Mouse (Mus musculus) limb, embryonic 12.5 days (tissue): ENCODE data around the gene Espn. TPM values are rescaled to one million over a fixed set of nuclear protein-coding genes. Genes with fewer than 3 reads are reported as not detected.

Experiments
- ATAC-seq: fragments of 200-750 bp; cut with Nextera tagmentation; 2 replicates; pipeline ENCODE4 v1.8.0; 2017; ENCODE audit warnings: low read depth, moderate TSS enrichment; ENCODE audit not compliant: insufficient number of reproducible peaks, insufficient read depth, low FRiP score, low TSS enrichment
- H3K27ac ChIP-seq: fragments of 300-500 bp; sonication (generic); 2 replicates; pipeline ENCODE4 v1.5.1; 2016; ENCODE audit warnings: mild to moderate bottlenecking, moderate library complexity
- H3K27me3 ChIP-seq: fragments of 300-500 bp; sonication (generic); 2 replicates; pipeline ENCODE4 v1.6.1; 2016; ENCODE audit warnings: mild to moderate bottlenecking, moderate library complexity
- H3K36me3 ChIP-seq: fragments of 300-500 bp; sonication (generic); 2 replicates; pipeline ENCODE4 v1.6.1; 2016; ENCODE audit warnings: mild to moderate bottlenecking, moderate library complexity
- H3K4me1 ChIP-seq: fragments of 300-500 bp; sonication (generic); replicated peaks from 2 replicates; pipeline ENCODE4 v1.6.1; 2016
- H3K4me2 ChIP-seq: fragments of 300-500 bp; sonication (generic); 2 replicates; pipeline ENCODE4 v1.6.1; 2016; ENCODE audit warnings: mild to moderate bottlenecking, moderate library complexity
- H3K4me3 ChIP-seq: fragments of 300-500 bp; sonication (generic); replicated peaks from 2 replicates; pipeline ENCODE4 v1.5.1; 2016; ENCODE audit warnings: mild to moderate bottlenecking
- H3K9ac ChIP-seq: fragments of 300-500 bp; sonication (generic); replicated peaks from 2 replicates; pipeline ENCODE4 v1.6.1; 2016; ENCODE audit warnings: mild to moderate bottlenecking, moderate library complexity
- H3K9me3 ChIP-seq: fragments of 300-500 bp; sonication (generic); 2 replicates; pipeline ENCODE4 v1.6.1; 2016; ENCODE audit warnings: mild to moderate bottlenecking, moderate library complexity
- WGBS: fragments of 180-500 bp; shearing (Covaris S2); methylation state at CpG from one replicate; pipeline ENCODE4 v1.1.7; 2016; 5-methylcytosine and 5-hydroxymethylcytosine counted together
- polyA plus RNA-seq: library from polyadenylated mRNA; unstranded; fragments of >200 nt; fragmentation: Nextera tagmentation; extraction: Ambion mirVana; gene quantifications from 2 replicates; pipeline ENCODE4 v1.2.1, GENCODE M21; 2016

The Espn gene
- polyA plus RNA-seq, 1 experiment from 2014 or later = 1.9 TPM

DNA sequence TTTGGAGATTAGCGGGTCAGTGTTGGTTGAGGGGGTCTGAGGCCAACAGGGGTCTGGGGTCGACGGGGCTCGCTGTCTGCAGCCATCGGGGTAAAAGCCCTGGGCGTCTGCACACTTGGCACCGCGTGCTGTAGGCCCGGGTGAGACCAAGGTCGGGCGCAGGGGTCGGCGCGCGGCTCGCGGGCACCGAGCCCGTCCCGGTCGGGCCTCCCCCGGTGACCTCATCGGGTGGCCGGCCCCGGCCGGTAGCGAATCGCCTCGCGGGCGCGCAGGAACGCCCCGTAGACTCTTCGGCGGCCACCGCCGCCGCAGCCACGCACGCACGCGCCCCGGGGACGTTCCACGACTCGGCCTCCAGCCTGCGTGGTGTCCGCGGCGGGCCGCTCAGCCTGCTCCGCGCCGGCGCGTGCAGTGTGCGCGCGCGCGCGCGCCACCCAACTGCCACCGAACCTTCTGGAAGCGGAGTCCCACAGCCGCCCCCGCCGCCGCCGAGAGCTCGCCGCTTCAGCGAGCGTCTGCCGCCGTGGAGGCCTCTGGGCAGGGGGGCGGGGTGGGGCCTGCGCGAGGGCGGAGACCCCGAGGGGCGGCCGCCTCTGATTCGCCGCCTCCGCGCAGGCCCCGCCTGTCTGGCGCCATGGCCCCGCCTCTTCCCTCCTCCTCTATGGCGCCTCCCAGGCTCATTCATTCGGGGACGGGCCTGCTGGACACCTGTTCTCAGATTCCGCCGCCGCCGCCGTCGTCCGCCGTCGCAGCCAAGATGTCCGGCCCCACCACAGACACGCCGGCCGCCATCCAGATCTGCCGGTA is 25.6 kb upstream of the Espn start, which contains the start of gene Acot7:
Gene Acot7, plus strand, starts transcription at position 598 of the 807 bp plus-strand sequence.
- WGBS = under 1% methylated on average over 104 of the region's 108 CpGs
- peak; percentile 91 for ATAC-seq
- Histone ChIP-seq H3K36me3 (no peaks in the 10 kb centered on the region), H3K27me3 (peaks cover 48% of the 10 kb centered on the region), H3K4me2 (peak within 1 kb of the TSS; percentile 97), H3K9ac (peak within 1 kb of the TSS; percentile 86), H3K4me3 (peak within 1 kb of the TSS; percentile 64), H3K27ac (peak within 1 kb of the TSS; percentile 64; the same call in 1 of the 2 replicates), H3K9me3 (no peaks in the 10 kb centered on the region), H3K4me1 (peaks cover 17% of the 10 kb centered on the region)

- no peak for ATAC-seq
- H3K27me3 ChIP-seq = peaks cover 48% of the 10 kb centered on the region
- peak overlapping the region; percentile 86 for H3K9ac ChIP-seq
- H3K36me3 ChIP-seq = no peaks in the 10 kb centered on the region
- H3K4me3 ChIP-seq = peak overlapping the region; percentile 64
- no peaks in the 10 kb centered on the region for H3K9me3 ChIP-seq
- H3K27ac ChIP-seq = no peak overlapping the region
- H3K4me2 ChIP-seq = peak overlapping the region; percentile 97
- 69% methylated on average over 6 of the region's 6 CpGs for WGBS
- H3K4me1 ChIP-seq = peaks cover 17% of the 10 kb centered on the region
These were observed 25.0 kb upstream of the Espn start for GRCm38 (mm10) chr4:152177174-152177536.

GRCm38 (mm10) chr4:152176638-152177037 is 24.5 kb upstream of the Espn start:
- Histone ChIP-seq H3K9ac (no peak overlapping the region), H3K9me3 (no peaks in the 10 kb centered on the region), H3K27ac (no peak overlapping the region), H3K27me3 (peaks cover 48% of the 10 kb centered on the region), H3K4me3 (no peak overlapping the region), H3K4me2 (no peak overlapping the region), H3K36me3 (no peaks in the 10 kb centered on the region), H3K4me1 (peaks cover 17% of the 10 kb centered on the region)
- no peak for ATAC-seq
- 78% methylated on average over 3 of the region's 3 CpGs for WGBS

- Histone ChIP-seq H3K4me3 (no peak overlapping the region), H3K4me2 (no peak overlapping the region), H3K4me1 (peaks cover 11% of the 10 kb centered on the region), H3K27me3 (peaks cover 48% of the 10 kb centered on the region), H3K9ac (no peak overlapping the region), H3K9me3 (no peaks in the 10 kb centered on the region), H3K27ac (no peak overlapping the region), H3K36me3 (no peaks in the 10 kb centered on the region)
- no peak for ATAC-seq
- WGBS = 82% methylated on average over 9 of the region's 9 CpGs
These were observed 21.8 kb upstream of the Espn start for GRCm38 (mm10) chr4:152173956-152174355.

GRCm38 (mm10) chr4:152173041-152173440 is 20.9 kb upstream of the Espn start:
- no peak for ATAC-seq
- WGBS = 3% methylated on average over 5 of the region's 5 CpGs

DNA sequence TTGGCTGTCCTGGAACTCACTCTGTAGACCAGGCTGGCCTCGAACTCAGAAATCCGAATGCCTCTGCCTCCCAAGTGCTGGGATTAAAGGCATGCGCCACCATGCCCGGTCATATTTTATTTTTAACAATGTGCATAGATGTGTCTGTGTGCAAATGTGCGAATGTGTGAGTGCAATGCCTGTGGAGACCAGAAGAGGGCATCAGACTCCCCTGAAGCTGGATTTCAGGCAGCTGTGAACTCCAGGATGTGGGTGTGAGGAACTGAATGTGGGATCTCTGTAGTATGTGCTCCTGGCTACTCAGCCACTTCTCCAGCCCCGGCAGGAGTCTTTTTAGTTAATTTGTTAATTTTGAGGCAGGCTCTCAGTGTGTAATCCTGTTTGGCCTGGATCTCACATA is 19.4 kb upstream of the Espn start:
- Histone ChIP-seq H3K4me3 (no peak overlapping the region), H3K9ac (no peak overlapping the region), H3K4me2 (no peak overlapping the region), H3K4me1 (no peaks in the 10 kb centered on the region), H3K27me3 (peaks cover 41% of the 10 kb centered on the region), H3K27ac (no peak overlapping the region), H3K36me3 (no peaks in the 10 kb centered on the region), H3K9me3 (no peaks in the 10 kb centered on the region)
- ATAC-seq = no peak
- 85% methylated on average over 6 of the region's 6 CpGs for WGBS

More at GRCm38 (mm10) chr4:152173041-152173440, 20.9 kb upstream of the Espn start:
- Histone ChIP-seq H3K9me3 (no peaks in the 10 kb centered on the region), H3K27me3 (peaks cover 44% of the 10 kb centered on the region), H3K4me1 (0 out of 2 replicates have a peak, but pooled peaks cover 4% of the 10 kb centered on the region), H3K4me3 (no peak overlapping the region), H3K36me3 (no peaks in the 10 kb centered on the region), H3K4me2 (no peak overlapping the region), H3K9ac (no peak overlapping the region), H3K27ac (no peak overlapping the region)

- H3K27ac ChIP-seq = no peak overlapping the region
- 0 out of 2 replicates have a peak, but pooled peaks cover 3% of the 10 kb centered on the region for H3K4me1 ChIP-seq
- 84% methylated on average over 10 of the region's 10 CpGs for WGBS
- no peak overlapping the region for H3K4me3 ChIP-seq
- H3K4me2 ChIP-seq = no peak overlapping the region
- no peak overlapping the region for H3K9ac ChIP-seq
- ATAC-seq = no peak
- H3K9me3 ChIP-seq = no peaks in the 10 kb centered on the region
- H3K36me3 ChIP-seq = no peaks in the 10 kb centered on the region
- peaks cover 37% of the 10 kb centered on the region for H3K27me3 ChIP-seq
These were observed 18.1 kb upstream of the Espn start for GRCm38 (mm10) chr4:152170286-152170685.

- no peaks in the 10 kb centered on the region for H3K36me3 ChIP-seq
- no peak for ATAC-seq
- 0 out of 2 replicates have a peak, but pooled peaks cover 3% of the 10 kb centered on the region for H3K4me1 ChIP-seq
- H3K27me3 ChIP-seq = peaks cover 36% of the 10 kb centered on the region
- no peak overlapping the region for H3K4me2 ChIP-seq
- WGBS = 82% methylated on average over 7 of the region's 7 CpGs
- H3K4me3 ChIP-seq = no peak overlapping the region
- H3K27ac ChIP-seq = no peak overlapping the region
- no peaks in the 10 kb centered on the region for H3K9me3 ChIP-seq
- no peak overlapping the region for H3K9ac ChIP-seq
These were observed 16.9 kb upstream of the Espn start for GRCm38 (mm10) chr4:152169103-152169502.

GRCm38 (mm10) chr4:152168052-152168451 is 15.9 kb upstream of the Espn start:
- H3K4me2 ChIP-seq = no peak overlapping the region
- 77% methylated on average over 8 of the region's 8 CpGs for WGBS
- H3K4me1 ChIP-seq = 0 out of 2 replicates have a peak, but pooled peaks cover 3% of the 10 kb centered on the region
- no peak overlapping the region for H3K4me3 ChIP-seq
- H3K9me3 ChIP-seq = no peaks in the 10 kb centered on the region
- ATAC-seq = no peak
- no peak overlapping the region for H3K27ac ChIP-seq
- no peaks in the 10 kb centered on the region for H3K36me3 ChIP-seq
- no peak overlapping the region for H3K9ac ChIP-seq
- peaks cover 42% of the 10 kb centered on the region for H3K27me3 ChIP-seq

- Histone ChIP-seq H3K4me2 (peak overlapping the region; percentile 35), H3K4me3 (no peak overlapping the region), H3K4me1 (0 out of 2 replicates have a peak, but pooled peaks cover 3% of the 10 kb centered on the region), H3K9me3 (no peaks in the 10 kb centered on the region), H3K9ac (no peak overlapping the region), H3K27me3 (peaks cover 63% of the 10 kb centered on the region), H3K27ac (no peak overlapping the region), H3K36me3 (no peaks in the 10 kb centered on the region)
- no peak for ATAC-seq
- WGBS = 15% methylated on average over 22 of the region's 22 CpGs
These were observed 13.1 kb upstream of the Espn start for GRCm38 (mm10) chr4:152165036-152165931.

DNA sequence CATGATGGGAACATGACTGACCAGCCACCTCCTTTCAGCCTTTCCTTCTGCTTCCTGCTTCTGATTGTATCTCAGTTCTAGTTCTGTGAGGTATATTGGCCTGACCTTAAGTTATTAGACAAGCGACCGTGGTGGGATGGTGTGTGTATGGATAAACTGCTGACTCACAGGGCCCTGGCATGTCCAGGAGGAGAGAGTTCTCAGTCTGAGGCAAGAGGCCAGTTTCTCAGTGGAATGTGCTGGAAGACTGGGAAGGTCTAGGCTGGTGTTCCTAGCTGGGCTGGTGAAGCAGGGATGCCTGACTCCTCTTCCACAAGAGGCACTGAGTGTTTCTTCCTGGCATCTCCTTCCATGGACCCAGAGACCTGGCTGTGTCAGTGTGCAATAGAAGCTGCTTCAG is 10.6 kb upstream of the Espn start:
- Histone ChIP-seq H3K4me1 (peaks cover 16% of the 10 kb centered on the region), H3K36me3 (no peaks in the 10 kb centered on the region), H3K4me3 (no peak overlapping the region), H3K9ac (no peak overlapping the region), H3K9me3 (no peaks in the 10 kb centered on the region), H3K27me3 (peaks cover 74% of the 10 kb centered on the region), H3K4me2 (no peak overlapping the region), H3K27ac (no peak overlapping the region)
- WGBS = 88% methylated on average over 2 of the region's 2 CpGs
- ATAC-seq = no peak
